Mouse (Mus musculus) olfactory bulb, adult 2 months (tissue): ENCODE data around the gene Rbbp4. TPM values are rescaled to one million over a fixed set of nuclear protein-coding genes. Genes with fewer than 3 reads are reported as not detected.

Source experiments
- H3K27ac ChIP-seq: fragments of 200-500 bp; 2 replicates; pipeline ENCODE4 v1.5.1; 2012; ENCODE audit warnings: low read depth, low read length; ENCODE audit not compliant: insufficient read depth
- H3K4me1 ChIP-seq: fragments of 200-500 bp; 2 replicates; pipeline ENCODE4 v1.6.1; 2012; ENCODE audit warnings: low read length; ENCODE audit not compliant: control insufficient read depth, insufficient read depth
- H3K4me3 ChIP-seq: fragments of 200-500 bp; 2 replicates; pipeline ENCODE4 v1.5.1; 2012; ENCODE audit warnings: mild to moderate bottlenecking, low read depth, low read length, moderate library complexity; ENCODE audit not compliant: insufficient read depth
- CTCF ChIP-seq: fragments of 200-500 bp; IDR thresholded peaks from 2 replicates; pipeline ENCODE4 v1.5.1; 2012; ENCODE audit warnings: low read depth, mild to moderate bottlenecking, low read length, moderate library complexity; ENCODE audit not compliant: insufficient read depth
- POLR2A ChIP-seq: fragments of 200-500 bp; IDR thresholded peaks from 2 replicates; pipeline ENCODE4 v1.6.1; 2012; ENCODE audit warnings: mild to moderate bottlenecking, low read depth, low read length, moderate library complexity; ENCODE audit not compliant: insufficient read depth
- WGBS: fragments of 180-500 bp; shearing (Covaris S2); methylation state at CpG from one replicate; pipeline ENCODE4 v1.1.7; 2018; 5-methylcytosine and 5-hydroxymethylcytosine counted together
- polyA plus RNA-seq: library from polyadenylated mRNA; stranded (reverse); fragments of >200 nt; gene quantifications from 2 replicates; pipeline ENCODE4 v1.2.4, GENCODE M21; 2012; ENCODE audit warnings: low replicate concordance; ENCODE audit not compliant: missing spikeins, insufficient read depth, insufficient read length

Rbbp4 gene
- polyA plus RNA-seq, 1 experiment: not detected

- 47% methylated on average over 14 of the region's 14 CpGs for WGBS
- TF ChIP-seq POLR2A (no peak), CTCF (no peak)
- H3K4me1 ChIP-seq: peaks cover 2% of the 10 kb centered on the region; the same call in 1 of the 2 replicates
- peak overlapping the region; percentile 66 for H3K4me3 ChIP-seq
- H3K27ac ChIP-seq: peak overlapping the region; percentile 99
These were observed 1.1 kb upstream of the Rbbp4 start for GRCm38 (mm10) chr4:129336291-129336690.

GRCm38 (mm10) chr4:129334677-129335215 is 424 bp downstream of the Rbbp4 start:
- peak overlapping the region; percentile 52 for H3K27ac ChIP-seq
- TF ChIP-seq CTCF (no peak), POLR2A (no peak)
- WGBS: under 1% methylated on average over 62 of the region's 62 CpGs
- H3K4me3 ChIP-seq: peak overlapping the region; percentile 84
- peaks cover 2% of the 10 kb centered on the region; the same call in 1 of the 2 replicates for H3K4me1 ChIP-seq

- no peak overlapping the region for H3K27ac ChIP-seq
- TF ChIP-seq CTCF (no peak), POLR2A (no peak)
- peaks cover 2% of the 10 kb centered on the region; the same call in 1 of the 2 replicates for H3K4me1 ChIP-seq
- no peak overlapping the region for H3K4me3 ChIP-seq
- 9% methylated on average over 1 of the region's 1 CpGs for WGBS
These were observed 2.3 kb downstream of the Rbbp4 start for GRCm38 (mm10) chr4:129332846-129333245.

- Histone ChIP-seq H3K27ac (no peak overlapping the region), H3K4me3 (no peak overlapping the region), H3K4me1 (no peaks in the 10 kb centered on the region)
- 28% methylated on average over 1 of the region's 1 CpGs for WGBS
- TF ChIP-seq POLR2A: no peak
- no peak for TF ChIP-seq CTCF
These were observed 9.0 kb downstream of the Rbbp4 start for GRCm38 (mm10) chr4:129326191-129326590.

- Histone ChIP-seq H3K4me1 (no peaks in the 10 kb centered on the region), H3K4me3 (no peak overlapping the region), H3K27ac (no peak overlapping the region)
- TF ChIP-seq POLR2A: no peak
- TF ChIP-seq CTCF: no peak
- WGBS: 43% methylated on average over 1 of the region's 1 CpGs
These were observed 10.4 kb downstream of the Rbbp4 start for GRCm38 (mm10) chr4:129324756-129325155.

GRCm38 (mm10) chr4:129323491-129323890 is 11.7 kb downstream of the Rbbp4 start:
- H3K4me1 ChIP-seq: no peaks in the 10 kb centered on the region
- H3K4me3 ChIP-seq: no peak overlapping the region
- no peak overlapping the region for H3K27ac ChIP-seq
- 79% methylated on average over 1 of the region's 1 CpGs for WGBS
- TF ChIP-seq CTCF: no peak
- no peak for TF ChIP-seq POLR2A

- Histone ChIP-seq H3K27ac (no peak overlapping the region), H3K4me3 (no peak overlapping the region), H3K4me1 (no peaks in the 10 kb centered on the region)
- TF ChIP-seq POLR2A (no peak), CTCF (no peak)
- WGBS: 92% methylated on average over 5 of the region's 5 CpGs
These were observed 13.1 kb downstream of the Rbbp4 start for GRCm38 (mm10) chr4:129322042-129322441.

- whole genome bisulfite sequencing: 94% methylated on average over 1 of the region's 1 CpGs
- TF ChIP-seq CTCF (no peak), POLR2A (no peak)
These were observed 14.3 kb downstream of the Rbbp4 start for GRCm38 (mm10) chr4:129320876-129321275.

GRCm38 (mm10) chr4:129313886-129314285 is 21.3 kb downstream of the Rbbp4 start:
- 69% methylated on average over 3 of the region's 3 CpGs for WGBS
- no peak overlapping the region for H3K4me3 ChIP-seq
- no peaks in the 10 kb centered on the region for H3K4me1 ChIP-seq
- TF ChIP-seq CTCF (no peak), POLR2A (no peak)
- no peak overlapping the region for H3K27ac ChIP-seq

More at GRCm38 (mm10) chr4:129320876-129321275, 14.3 kb downstream of the Rbbp4 start:
- no peaks in the 10 kb centered on the region for H3K4me1 ChIP-seq
- H3K4me3 ChIP-seq: no peak overlapping the region
- H3K27ac ChIP-seq: no peak overlapping the region
